Mouse (Mus musculus): ENCODE measurements around the gene Met.

Gene Met

GRCm38 (mm10) chr6:17595712-17596462, 132.3 kb downstream of the Met start:
- in situ Hi-C loops (cut with MboI; ENCODE audit: unreplicated experiment in 2 of 2), result no loop called here

GRCm38 (mm10) chr6:17599373-17599772, 135.8 kb downstream of the Met start:
- in situ Hi-C loops (cut with MboI; ENCODE audit: unreplicated experiment in 2 of 2), result no loop called here

- in situ Hi-C loops (cut with MboI; ENCODE audit: unreplicated experiment in 2 of 2), result loop anchor here in 1 of 2 experiments (25.0 kb wide), 1 partner anchor 1236 kb away; the partner anchor contains the start of gene Lsm8
Observed at GRCm38 (mm10) chr6:17601526-17601925, 137.9 kb downstream of the Met start.

- in situ Hi-C loops (cut with MboI; ENCODE audit: unreplicated experiment in 2 of 2), result loop anchor here in 1 of 2 experiments (25.0 kb wide), 1 partner anchor 1230 kb away; the partner anchor contains the start of gene Lsm8
Observed at GRCm38 (mm10) chr6:17606915-17607314, 143.3 kb downstream of the Met start.

GRCm38 (mm10) chr6:17611352-17612010, 147.9 kb downstream of the Met start:
- in situ Hi-C loops (cut with MboI; ENCODE audit: unreplicated experiment in 2 of 2), result loop anchor here in 1 of 2 experiments (25.0 kb wide), 1 partner anchor 1226 kb away; the partner anchor contains the start of gene Lsm8

GRCm38 (mm10) chr6:17612652-17613051, 149.1 kb downstream of the Met start:
- in situ Hi-C loops (cut with MboI; ENCODE audit: unreplicated experiment in 2 of 2), result loop anchor here in 1 of 2 experiments (25.0 kb wide), 1 partner anchor 1225 kb away; the partner anchor contains the start of gene Lsm8

GRCm38 (mm10) chr6:17620823-17621222, 157.2 kb downstream of the Met start:
- in situ Hi-C loops (cut with MboI; ENCODE audit: unreplicated experiment in 2 of 2), result loop anchor here in 1 of 2 experiments (25.0 kb wide), 1 partner anchor 1216 kb away; the partner anchor contains the start of gene Lsm8

GRCm38 (mm10) chr6:17621436-17621835, 157.8 kb downstream of the Met start:
- in situ Hi-C loops (cut with MboI; ENCODE audit: unreplicated experiment in 2 of 2), result loop anchor here in 1 of 2 experiments (25.0 kb wide), 1 partner anchor 1216 kb away; the partner anchor contains the start of gene Lsm8
